Mouse (Mus musculus): ENCODE data around the gene Gpr89.

DNA sequence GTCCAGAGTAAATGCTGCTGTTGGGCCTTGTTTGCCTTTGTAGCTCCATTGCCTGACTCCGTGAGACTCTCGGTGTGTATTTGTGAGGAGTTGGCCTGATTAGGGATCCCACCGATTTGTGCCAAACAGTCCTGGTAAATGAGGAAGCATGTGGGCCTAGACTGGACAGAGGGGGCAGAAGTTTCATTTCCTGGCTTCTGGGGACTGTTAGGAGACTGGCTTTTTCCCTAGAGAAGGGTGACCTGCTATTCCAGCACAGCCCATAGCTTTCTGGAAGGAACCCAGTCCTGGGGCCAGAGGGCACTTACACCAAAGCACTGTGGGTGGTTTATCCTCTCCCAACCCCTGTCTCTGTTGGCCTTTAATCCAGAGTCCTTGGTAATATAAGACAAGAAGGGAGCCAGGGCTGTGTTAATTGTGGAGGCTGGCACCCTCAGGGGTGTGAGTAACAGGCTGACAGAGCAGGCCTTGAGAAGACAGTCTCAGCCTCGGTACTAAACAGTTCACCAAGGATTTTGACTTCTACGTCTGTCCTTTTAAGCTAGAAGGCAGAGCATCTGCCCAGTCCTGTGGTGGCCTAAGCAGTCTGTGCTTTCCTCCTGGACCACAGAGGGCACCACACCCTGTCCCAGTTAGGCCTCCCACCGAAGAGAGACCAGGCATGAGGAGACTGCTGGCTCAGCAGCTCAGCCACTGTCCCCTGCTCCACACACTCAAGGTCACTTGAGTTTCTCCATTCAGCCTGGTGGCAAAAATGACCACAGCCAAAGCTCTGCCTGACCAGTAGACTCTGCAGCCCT lies 84.8 kb downstream of the Gpr89 start:
- no peak for TF ChIP-seq GATA1 (IDR thresholded peaks at IDR 0.05; ENCODE audit: low read length)
- TF ChIP-seq TAL1 (IDR thresholded peaks at IDR 0.05; ENCODE audit: low read length) = no peak; the same call in 2 of the 3 replicates

Measured in erythroblast, embryonic 14.5 days (primary cell).